Mouse (Mus musculus) limb, embryonic 11.5 days (tissue): ENCODE data around the gene Rabl3. TPM values are rescaled to one million over a fixed set of nuclear protein-coding genes. Genes with fewer than 3 reads are reported as not detected.

Source experiments
- ATAC-seq: fragments of 200-750 bp; cut with Nextera tagmentation; 2 replicates; pipeline ENCODE4 v1.8.0; 2017; ENCODE audit warnings: low read depth; ENCODE audit not compliant: insufficient number of reproducible peaks, low FRiP score, low TSS enrichment
- DNase-seq: peaks from one replicate; pipeline ENCODE4 v3.0.0-alpha.2; 2015; ENCODE audit warnings: low spot score
- H3K27ac ChIP-seq: fragments of 300-500 bp; sonication (generic); replicated peaks from 2 replicates; pipeline ENCODE4 v1.5.1; 2014; ENCODE audit warnings: low read depth, mild to moderate bottlenecking, low read length
- H3K27me3 ChIP-seq: fragments of 300-500 bp; sonication (generic); 2 replicates; pipeline ENCODE4 v1.6.1; 2014; ENCODE audit warnings: mild to moderate bottlenecking, low read length, mixed read lengths; ENCODE audit not compliant: control insufficient read depth, insufficient read depth
- H3K36me3 ChIP-seq: fragments of 300-500 bp; sonication (generic); 2 replicates; pipeline ENCODE4 v1.6.1; 2014; ENCODE audit warnings: mild to moderate bottlenecking, low read length, moderate library complexity, mixed read lengths; ENCODE audit not compliant: control insufficient read depth, insufficient read depth
- H3K4me1 ChIP-seq: fragments of 300-500 bp; sonication (generic); 2 replicates; pipeline ENCODE4 v1.6.1; 2014; ENCODE audit warnings: low read length, mixed read lengths; ENCODE audit not compliant: control insufficient read depth, insufficient read depth
- H3K4me2 ChIP-seq: fragments of 300-500 bp; sonication (generic); 2 replicates; pipeline ENCODE4 v1.6.1; 2014; ENCODE audit warnings: low read depth, mild to moderate bottlenecking, moderate library complexity; ENCODE audit not compliant: severe bottlenecking
- H3K4me3 ChIP-seq: fragments of 300-500 bp; sonication (generic); 2 replicates; pipeline ENCODE4 v1.5.1; 2014; ENCODE audit warnings: low read depth, low read length
- H3K9ac ChIP-seq: fragments of 300-500 bp; sonication (generic); 2 replicates; pipeline ENCODE4 v1.6.1; 2014; ENCODE audit warnings: mild to moderate bottlenecking, low read length
- H3K9me3 ChIP-seq: fragments of 300-500 bp; sonication (generic); 2 replicates; pipeline ENCODE4 v1.6.1; 2016; ENCODE audit warnings: low read length; ENCODE audit not compliant: control insufficient read depth
- WGBS: fragments of 180-500 bp; shearing (Covaris S2); extraction: QIAGEN DNeasy Blood & Tissue Kit; methylation state at CpG from one replicate; pipeline ENCODE4 v1.1.7; 2014; 5-methylcytosine and 5-hydroxymethylcytosine counted together
- polyA plus RNA-seq: library from polyadenylated mRNA; unstranded; fragments of >200 nt; fragmentation: Nextera tagmentation; extraction: Ambion mirVana; gene quantifications from 2 replicates; pipeline ENCODE4 v1.2.1, GENCODE M21; 2014

The Rabl3 gene
- polyA plus RNA-seq, 1 experiment from 2014 or later = 42.9 TPM

DNA sequence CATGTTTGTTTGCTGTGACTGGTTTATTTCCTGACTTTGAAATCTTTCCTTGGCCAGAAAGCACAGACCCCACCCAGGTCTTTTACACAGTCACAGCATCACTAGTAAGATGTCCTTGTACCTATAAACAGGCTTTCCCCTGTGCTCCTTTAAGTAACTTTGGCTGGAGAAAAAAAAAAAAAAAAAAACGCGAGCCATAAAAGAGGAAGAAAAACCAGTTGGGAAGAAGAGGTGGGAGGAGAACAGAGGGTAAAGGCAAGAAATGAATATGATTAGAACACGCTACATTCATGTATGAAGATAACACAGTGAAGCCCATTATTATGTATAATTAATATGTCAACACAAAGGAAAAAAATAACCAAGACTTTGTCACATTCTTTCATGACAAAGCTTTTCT lies 35.6 kb downstream of the Rabl3 start:
- H3K4me3 ChIP-seq = no peak overlapping the region
- WGBS = 70% methylated on average over 3 of the region's 3 CpGs
- H3K27ac ChIP-seq = no peak overlapping the region
- no peak for ATAC-seq
- no peaks in the 10 kb centered on the region for H3K36me3 ChIP-seq
- no peak for DNase-seq
- H3K4me1 ChIP-seq = peaks cover 12% of the 10 kb centered on the region; the same call in 1 of the 2 replicates
- H3K4me2 ChIP-seq = no peak overlapping the region
- H3K9me3 ChIP-seq = peaks cover 3% of the 10 kb centered on the region; the same call in 1 of the 2 replicates
- H3K27me3 ChIP-seq = no peaks in the 10 kb centered on the region
- no peak overlapping the region for H3K9ac ChIP-seq

DNA sequence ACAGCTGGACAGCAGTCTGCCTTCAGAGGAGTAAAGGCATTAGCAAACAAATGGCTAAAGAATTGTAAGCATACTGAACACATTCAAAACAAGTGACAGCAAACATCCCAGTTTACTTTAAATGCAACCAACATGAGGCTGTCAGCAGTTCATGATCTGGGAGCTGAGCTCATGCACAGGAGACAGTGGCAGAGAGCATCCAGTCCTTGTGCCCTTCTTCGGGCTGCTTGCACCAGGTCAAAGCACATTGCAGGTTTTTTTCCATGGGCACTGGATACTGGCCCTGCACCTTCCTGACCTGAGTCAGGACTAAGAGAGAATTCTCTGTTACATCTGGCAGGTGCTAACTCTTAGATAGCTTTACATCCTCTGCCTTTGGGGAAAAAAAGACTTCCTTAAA lies 39.9 kb downstream of the Rabl3 start:
- ATAC-seq (no peak), DNase-seq (no peak)
- Histone ChIP-seq H3K9me3 (no peaks in the 10 kb centered on the region), H3K27me3 (no peaks in the 10 kb centered on the region), H3K27ac (no peak overlapping the region), H3K4me1 (0 out of 2 replicates have a peak, but pooled peaks cover 4% of the 10 kb centered on the region), H3K4me3 (no peak overlapping the region), H3K4me2 (no peak overlapping the region), H3K36me3 (no peaks in the 10 kb centered on the region), H3K9ac (no peak overlapping the region)
- WGBS = 86% methylated on average over 1 of the region's 1 CpGs

DNA sequence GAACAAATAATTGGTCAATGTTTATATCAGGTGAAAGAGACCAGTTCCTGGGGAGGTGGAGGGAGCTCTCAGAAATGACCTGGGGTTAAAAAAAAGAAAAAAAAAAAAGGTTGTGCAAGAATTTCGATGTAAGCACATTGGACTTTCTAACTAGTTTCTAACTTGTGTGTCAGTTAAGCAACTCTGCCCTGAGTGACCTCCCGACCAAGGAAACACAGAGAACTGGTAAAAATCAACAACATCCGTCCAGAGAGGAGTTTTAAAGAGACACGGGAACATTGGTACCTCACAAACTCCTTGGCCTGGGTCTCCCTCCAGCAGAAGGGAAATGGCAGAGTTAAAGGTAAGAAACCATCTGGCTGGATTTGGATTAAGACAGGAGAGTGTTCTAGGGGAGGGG lies 40.3 kb downstream of the Rabl3 start, which contains the start of gene Hgd:
TSS of gene Hgd (plus strand) at position 160 of the 400 bp plus-strand sequence.
- Histone ChIP-seq H3K9ac (no peak within 1 kb of the TSS), H3K27me3 (no peaks in the 10 kb centered on the region), H3K4me2 (no peak within 1 kb of the TSS), H3K9me3 (no peaks in the 10 kb centered on the region), H3K4me3 (no peak within 1 kb of the TSS), H3K27ac (no peak within 1 kb of the TSS), H3K36me3 (no peaks in the 10 kb centered on the region), H3K4me1 (0 out of 2 replicates have a peak, but pooled peaks cover 7% of the 10 kb centered on the region)
- ATAC-seq (no peak), DNase-seq (no peak)
- 64% methylated on average over 4 of the region's 4 CpGs for WGBS

DNA sequence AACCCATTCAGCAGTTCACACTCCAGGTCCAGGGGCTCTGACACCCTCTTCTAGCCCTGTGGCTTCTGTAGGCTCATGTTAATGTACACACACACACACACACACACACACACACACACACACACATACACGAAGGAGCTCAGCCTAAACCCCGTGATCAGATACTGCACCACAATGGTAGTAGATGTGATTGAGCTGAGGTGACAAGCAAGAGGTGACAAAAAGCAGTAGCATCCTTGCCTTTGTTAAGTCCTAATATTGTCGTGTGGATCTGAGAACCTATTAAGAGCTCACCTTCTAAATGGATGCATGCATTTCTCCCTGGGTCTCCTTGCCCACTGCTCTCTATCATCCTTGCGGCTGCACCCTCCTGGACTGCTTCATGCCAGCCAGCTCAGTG lies 41.0 kb downstream of the Rabl3 start:
- ATAC-seq = no peak
- no peaks in the 10 kb centered on the region for H3K36me3 ChIP-seq

DNA sequence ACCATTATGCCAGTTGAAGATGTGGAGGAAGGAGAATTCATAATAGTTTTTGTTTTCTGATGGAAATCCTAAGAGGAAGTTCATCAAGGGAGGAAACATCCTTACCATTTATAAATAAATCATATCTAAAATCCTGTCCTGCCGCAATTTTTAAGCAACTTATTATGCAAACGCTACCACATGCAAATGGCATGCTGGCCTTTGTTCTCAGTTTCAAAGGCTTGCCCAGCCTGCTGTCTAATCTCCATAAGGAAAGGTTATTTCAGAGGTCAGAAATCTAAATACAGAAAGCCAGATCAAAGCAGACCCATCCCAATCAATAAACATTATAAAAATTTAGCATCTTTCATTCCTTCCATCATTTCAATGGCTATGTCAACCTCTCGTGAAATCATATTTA lies 42.2 kb downstream of the Rabl3 start:
- ATAC-seq (no peak), DNase-seq (no peak)
- H3K27ac ChIP-seq = no peak overlapping the region

More for the DNA sequence above, 41.0 kb downstream of the Rabl3 start:
- H3K27ac ChIP-seq = no peak overlapping the region
- WGBS = 80% methylated on average over 4 of the region's 4 CpGs
- H3K4me3 ChIP-seq = no peak overlapping the region
- H3K4me1 ChIP-seq = 0 out of 2 replicates have a peak, but pooled peaks cover 7% of the 10 kb centered on the region
- H3K9me3 ChIP-seq = no peaks in the 10 kb centered on the region
- H3K27me3 ChIP-seq = no peaks in the 10 kb centered on the region
- H3K4me2 ChIP-seq = no peak overlapping the region
- DNase-seq = no peak
- no peak overlapping the region for H3K9ac ChIP-seq

DNA sequence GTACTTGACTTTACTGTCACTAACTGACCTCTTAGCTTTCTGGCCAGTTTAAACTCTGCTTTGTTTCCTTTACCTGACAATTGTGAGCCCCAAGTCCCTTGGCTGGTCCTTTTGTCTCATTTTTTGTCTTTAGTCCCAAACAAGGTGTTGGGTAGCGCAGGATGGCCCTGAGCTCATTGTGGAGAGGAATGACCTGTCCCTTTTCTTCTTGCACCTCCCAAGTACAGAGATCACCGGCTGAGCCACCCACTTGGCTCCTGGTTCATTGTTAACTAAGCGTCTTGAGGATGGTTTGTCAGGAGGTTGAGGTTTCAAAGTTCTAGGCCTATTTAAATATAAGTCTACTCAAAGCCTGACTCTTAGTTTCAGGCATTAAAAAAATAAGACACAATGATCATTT lies 43.6 kb downstream of the Rabl3 start:
- 90% methylated on average over 3 of the region's 3 CpGs for WGBS
- no peaks in the 10 kb centered on the region for H3K9me3 ChIP-seq
- H3K27me3 ChIP-seq = no peaks in the 10 kb centered on the region
- no peak overlapping the region for H3K9ac ChIP-seq
- H3K27ac ChIP-seq = no peak overlapping the region
- ATAC-seq (no peak), DNase-seq (no peak)
- no peaks in the 10 kb centered on the region for H3K36me3 ChIP-seq
- no peak overlapping the region for H3K4me2 ChIP-seq
- 0 out of 2 replicates have a peak, but pooled peaks cover 6% of the 10 kb centered on the region for H3K4me1 ChIP-seq
- no peak overlapping the region for H3K4me3 ChIP-seq

More for the DNA sequence above, 42.2 kb downstream of the Rabl3 start:
- Histone ChIP-seq H3K9ac (no peak overlapping the region), H3K4me3 (no peak overlapping the region), H3K27me3 (no peaks in the 10 kb centered on the region), H3K4me2 (no peak overlapping the region), H3K36me3 (no peaks in the 10 kb centered on the region), H3K9me3 (no peaks in the 10 kb centered on the region), H3K4me1 (0 out of 2 replicates have a peak, but pooled peaks cover 7% of the 10 kb centered on the region)
- WGBS = 89% methylated on average over 3 of the region's 3 CpGs

DNA sequence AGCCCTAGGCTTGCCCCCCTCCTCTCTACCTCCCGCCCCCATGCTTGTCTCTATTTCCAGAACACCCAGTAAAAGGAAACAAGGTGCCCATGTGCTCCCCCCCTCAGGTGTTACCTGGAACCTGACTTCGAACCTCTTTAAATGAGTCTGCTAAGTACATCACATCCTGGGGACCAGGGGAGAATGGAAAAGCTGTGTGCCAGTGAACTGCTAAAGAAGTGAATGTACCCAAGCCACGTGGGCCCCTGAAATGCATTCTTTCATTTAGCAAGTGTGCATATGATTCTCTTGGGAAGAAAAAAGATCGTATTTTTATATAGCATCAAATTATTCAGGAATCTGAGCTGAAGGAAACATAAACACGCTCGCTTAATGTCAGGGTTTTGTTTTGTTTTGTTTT lies 44.1 kb downstream of the Rabl3 start:
- DNase-seq = no peak
- Histone ChIP-seq H3K4me1 (0 out of 2 replicates have a peak, but pooled peaks cover 4% of the 10 kb centered on the region), H3K27me3 (no peaks in the 10 kb centered on the region), H3K4me2 (peak overlapping the region; percentile 44), H3K27ac (no peak overlapping the region), H3K36me3 (no peaks in the 10 kb centered on the region), H3K9ac (no peak overlapping the region), H3K4me3 (no peak overlapping the region), H3K9me3 (no peaks in the 10 kb centered on the region)
- WGBS = 52% methylated on average over 6 of the region's 6 CpGs
- no peak for ATAC-seq

DNA sequence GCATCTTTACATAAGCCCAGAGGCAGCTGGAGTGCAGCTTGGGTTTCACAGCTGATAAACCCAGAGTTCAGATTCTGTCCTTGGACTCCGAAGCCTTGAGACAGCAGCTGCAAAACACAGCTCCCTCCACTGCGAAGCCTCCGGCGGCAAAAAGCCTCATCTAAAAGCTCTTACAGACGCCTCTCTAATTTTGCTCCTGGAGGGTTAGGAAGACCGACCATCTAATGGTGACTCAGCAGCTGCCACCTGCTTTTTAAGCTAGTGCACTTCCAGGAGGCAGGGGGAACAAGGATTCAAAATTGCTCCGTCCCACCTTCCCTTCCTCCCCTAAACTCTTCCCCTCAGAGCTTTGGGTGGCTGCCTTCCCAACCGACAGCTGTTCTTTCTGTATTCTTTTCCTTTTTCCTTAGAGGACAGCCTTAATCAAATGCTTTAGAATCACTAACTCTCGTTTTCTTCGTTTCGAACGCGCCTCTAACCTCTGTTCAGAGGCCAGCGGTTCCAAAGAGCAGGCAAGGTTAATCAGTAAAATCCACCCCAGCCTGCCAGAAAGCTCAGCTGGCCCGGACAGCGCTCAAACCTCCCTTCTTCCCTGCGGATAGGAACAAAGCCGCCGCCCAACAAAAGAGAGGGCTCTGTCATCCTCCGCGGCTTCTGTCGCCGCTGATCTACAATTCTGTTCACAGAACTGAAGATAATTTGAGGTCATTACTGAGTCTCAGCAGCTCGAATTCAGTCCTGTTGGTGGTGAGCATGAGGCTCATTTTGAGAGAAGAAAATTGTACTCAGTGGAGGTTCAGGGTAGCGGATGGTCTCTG lies 44.7 kb downstream of the Rabl3 start:
- Histone ChIP-seq H3K27ac (no peak overlapping the region), H3K4me2 (peak overlapping the region; percentile 44), H3K36me3 (no peaks in the 10 kb centered on the region), H3K9me3 (no peaks in the 10 kb centered on the region), H3K4me3 (peak overlapping the region; percentile 15), H3K9ac (peak overlapping the region; percentile 45; the same call in 1 of the 2 replicates), H3K4me1 (0 out of 2 replicates have a peak, but pooled peaks cover 4% of the 10 kb centered on the region), H3K27me3 (no peaks in the 10 kb centered on the region)
- ATAC-seq (peak; percentile 57; the same call in 1 of the 2 replicates), DNase-seq (peak; percentile 58)
- WGBS = 5% methylated on average over 25 of the region's 25 CpGs
